Mouse (Mus musculus) B cell, adult 2 months (primary cell): ENCODE measurements at regions not wholly inside any gene's neighbourhood (a gene's known extent, or its start where the extent isn't known, plus 50 kb on each side); places are given as distances from the start of the nearest gene placed in this dataset.
"Not testable (repeated sequence)": the region's sequence is repeated elsewhere in the genome, so short reads cannot be mapped to it uniquely, and the experiment has no call there.

Source experiments
- DNase-seq, 2 experiments: peaks; one replicate each; pipeline ENCODE4 v3.0.0; 2022

DNA sequence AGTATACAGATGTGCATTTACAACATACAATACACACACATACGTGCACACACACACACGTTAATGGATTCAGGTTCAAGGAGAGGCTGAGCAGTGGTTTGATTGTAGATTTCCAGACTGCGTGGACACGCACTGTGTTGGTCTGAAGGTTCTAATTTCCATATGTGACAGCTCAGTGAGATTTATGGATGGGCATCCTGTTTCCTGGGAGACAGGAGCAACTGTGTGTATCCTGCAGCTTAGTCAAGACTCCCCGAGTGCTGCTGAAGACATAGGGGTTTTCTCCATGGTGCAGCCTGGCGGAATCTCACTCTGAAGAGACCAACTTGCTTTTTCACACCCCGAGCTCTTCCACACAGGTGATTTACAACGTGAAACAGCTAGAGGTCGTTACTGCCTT, 119.3 kb upstream of the Foxk1 start:
- DNase-seq: no peak

DNA sequence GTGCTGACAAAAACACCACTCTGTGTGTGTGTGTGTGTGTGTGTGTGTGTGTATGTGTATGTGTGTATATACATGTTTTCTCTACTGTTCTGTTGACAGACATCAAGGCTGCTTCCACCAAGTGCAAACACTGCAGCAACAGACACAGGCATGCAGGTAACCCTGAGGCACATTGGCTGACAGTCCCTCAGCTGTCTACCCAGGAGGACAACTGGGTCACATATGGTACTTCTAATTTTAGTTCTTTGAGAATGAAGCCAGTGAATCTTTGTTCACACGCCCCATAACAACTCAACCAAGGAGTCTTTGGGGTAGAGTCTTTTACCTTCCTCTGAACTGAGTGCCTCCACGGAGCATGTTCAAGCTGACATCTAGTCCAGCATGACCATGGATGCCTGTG, 113.3 kb upstream of the Foxk1 start:
- no peak for DNase-seq

DNA sequence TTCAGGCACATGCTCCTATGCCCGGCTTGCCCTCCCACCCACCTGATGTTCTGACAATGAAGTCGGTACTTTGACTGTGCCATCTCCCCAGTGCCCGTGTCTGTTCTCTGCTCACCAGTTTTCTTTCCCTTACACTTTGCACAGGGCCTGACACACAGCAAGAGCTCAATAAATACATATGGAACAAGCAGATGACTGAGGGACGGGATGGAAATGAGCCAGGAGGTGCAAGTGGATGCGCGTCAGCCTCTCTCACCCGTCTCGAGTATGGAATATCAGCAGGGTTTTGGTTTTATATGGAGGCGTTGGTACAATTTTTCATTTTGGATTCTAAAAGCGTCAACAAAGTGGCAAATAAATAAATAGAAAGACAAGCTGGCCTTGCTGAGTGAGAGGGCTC, 109.8 kb upstream of the Foxk1 start:
- DNase-seq: no peak

DNA sequence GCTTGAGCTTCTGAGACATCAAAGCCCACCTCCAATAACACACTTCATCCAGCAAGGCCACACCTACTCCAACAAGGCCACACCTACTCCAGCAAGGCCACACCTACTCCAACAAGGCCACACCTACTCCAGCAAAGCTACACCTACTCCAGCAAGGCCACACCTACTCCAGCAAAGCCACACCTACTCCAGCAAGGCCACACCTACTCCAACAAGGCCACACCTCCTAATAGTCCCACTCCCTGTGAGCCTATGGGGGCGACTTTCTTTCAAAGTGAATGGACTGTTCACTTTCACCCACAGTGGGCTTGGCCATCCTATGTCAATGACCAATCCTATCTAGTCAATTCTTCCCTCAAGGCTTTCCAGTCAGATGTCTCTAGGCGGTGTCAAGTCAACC, 104.9 kb upstream of the Foxk1 start:
- not testable (repeated sequence) for DNase-seq

DNA sequence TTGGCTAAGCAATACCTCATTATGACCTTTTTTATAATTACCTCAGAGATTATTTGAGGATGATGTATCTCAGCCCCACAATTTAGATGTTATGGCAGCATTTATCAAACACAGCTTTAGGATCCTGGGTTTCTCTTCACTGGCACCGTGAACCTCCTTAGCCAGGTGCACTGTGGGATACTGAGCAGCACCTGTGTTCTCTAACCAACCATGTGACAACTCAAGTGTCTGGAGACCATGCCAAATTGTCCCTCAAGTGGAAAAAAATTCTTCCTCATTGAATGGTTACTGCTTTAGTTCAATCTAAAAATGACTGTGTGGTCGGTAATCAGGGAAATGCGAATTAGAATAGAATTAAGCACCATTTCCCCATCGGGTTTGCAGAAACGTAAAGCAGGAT, 101.7 kb upstream of the Foxk1 start:
- no peak for DNase-seq

- DNase-seq: no peak
These were observed 92.8 kb upstream of the Foxk1 start for GRCm38 (mm10) chr5:142308511-142308910.

DNA sequence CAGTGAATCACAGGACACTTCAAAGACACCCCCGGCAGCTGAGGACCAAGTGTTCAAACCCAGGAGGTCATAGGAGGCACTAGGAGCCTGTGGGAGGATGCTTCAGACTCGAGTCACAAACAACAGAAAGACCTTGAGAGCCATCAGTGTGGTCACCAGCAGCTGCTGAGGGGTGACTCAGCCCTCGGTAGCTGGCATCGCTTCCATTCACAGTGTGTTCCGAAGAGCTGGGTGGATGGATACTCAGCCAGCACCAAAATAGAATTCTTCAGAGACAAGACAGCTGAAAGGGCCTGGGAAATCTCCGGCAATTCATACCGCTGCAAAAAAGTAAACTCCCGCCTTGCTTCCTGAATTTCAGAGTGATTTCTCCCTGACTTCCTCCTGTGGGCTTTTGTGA, 87.4 kb upstream of the Foxk1 start:
- no peak for DNase-seq

GRCm38 (mm10) chr5:142314466-142314865, 86.8 kb upstream of the Foxk1 start:
- no peak for DNase-seq

DNA sequence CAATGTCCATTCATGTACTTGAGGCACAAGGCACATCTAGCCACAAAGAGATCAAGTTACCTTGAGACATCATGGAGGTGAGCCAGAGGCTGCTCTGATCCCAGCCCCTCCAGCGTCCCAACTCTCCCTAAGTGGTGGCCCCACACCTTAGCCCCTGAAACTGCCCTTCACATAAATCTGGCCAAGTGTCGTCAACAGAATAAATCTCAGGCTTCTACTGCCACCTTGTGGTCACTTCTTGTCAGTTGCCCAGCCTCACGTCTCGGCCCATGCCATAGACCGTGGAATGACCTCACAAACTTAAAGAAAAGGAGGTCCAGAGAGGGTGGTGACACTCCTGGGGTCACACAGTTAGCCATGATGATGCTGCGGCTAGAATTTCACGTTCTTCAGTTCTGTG, 82.0 kb upstream of the Foxk1 start:
- DNase-seq: peak; percentile 70 to 72

- no peak for DNase-seq
These were observed 80.0 kb upstream of the Foxk1 start for GRCm38 (mm10) chr5:142321316-142321715.

- DNase-seq: no peak
These were observed 76.4 kb upstream of the Foxk1 start for GRCm38 (mm10) chr5:142324928-142325327.

DNA sequence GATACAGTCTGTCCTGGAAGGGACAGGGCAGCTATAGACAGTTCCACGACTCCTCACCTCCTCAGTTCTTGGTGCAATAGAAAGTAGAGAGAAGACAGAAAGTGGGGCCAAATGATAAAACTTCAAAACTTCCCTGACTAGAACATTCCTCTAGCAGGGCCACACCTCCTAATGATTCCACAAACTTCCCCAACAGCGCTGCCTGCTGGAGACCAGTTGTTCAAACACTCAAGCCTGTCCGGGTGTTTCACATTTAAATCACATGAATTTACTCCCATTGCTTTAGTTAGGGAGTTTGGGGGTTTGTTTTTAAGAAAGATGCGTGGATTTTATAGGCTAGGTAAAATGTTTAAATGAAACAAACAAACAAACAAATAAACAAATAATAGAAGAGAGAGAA, 75.7 kb upstream of the Foxk1 start:
- DNase-seq: peak; percentile 36 to 42

DNA sequence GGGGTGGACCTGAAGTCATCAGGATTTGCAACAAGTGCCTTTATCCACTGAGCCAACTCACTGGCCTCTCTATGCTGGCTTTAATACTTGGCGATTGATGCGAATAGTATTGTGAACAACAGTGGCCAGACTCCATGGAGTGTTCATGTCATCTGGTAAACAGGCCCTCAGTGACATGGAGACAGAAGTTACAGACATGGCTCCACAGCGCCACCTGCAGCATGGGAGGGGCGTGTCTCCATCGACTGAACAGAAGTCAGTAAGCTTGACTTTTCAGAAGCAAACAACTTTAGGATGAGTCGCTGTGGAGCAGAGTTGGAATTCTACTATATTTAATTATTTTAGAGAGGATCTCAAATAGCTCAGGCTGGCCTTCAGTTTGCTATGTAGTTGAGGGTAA, 74.0 kb upstream of the Foxk1 start:
- peak; percentile 67 to 72 for DNase-seq

DNA sequence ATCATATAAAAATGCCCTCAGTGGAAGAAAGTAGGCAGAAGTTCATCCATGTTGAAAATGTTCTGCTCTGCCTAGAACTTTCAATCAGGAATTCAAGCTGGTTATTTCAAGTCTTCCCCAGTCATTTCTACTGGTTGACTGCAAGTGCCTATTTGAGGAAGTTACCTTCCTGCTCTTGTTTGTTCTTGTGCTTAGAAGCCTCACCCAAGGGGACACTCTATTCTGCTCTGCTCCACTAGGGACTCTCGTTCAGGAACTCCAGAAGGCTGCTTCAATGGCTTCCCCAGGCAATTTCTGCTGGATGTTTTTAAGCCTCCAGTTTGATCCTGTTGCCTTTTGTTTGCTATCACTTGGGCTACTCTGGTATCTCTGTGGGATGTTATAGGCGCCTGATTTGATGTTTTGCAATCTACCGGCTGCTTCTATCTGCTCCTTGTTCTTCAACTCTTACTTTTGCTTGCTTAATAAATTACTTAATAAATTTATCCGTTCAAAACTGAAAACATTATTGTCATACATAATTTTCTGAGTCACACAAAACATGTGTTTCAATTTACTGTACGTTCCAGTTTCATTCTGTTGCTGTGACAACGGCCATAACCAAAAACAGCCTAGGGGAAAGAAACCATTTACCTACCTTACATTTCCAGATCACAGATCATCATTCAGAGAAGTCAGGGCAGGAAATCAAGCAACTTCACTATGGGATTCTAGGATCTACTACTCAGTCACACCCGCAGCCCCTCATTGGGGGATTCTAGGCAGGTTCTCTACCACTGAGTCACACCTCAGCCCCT, 71.4 kb upstream of the Foxk1 start:
- DNase-seq: no peak

DNA sequence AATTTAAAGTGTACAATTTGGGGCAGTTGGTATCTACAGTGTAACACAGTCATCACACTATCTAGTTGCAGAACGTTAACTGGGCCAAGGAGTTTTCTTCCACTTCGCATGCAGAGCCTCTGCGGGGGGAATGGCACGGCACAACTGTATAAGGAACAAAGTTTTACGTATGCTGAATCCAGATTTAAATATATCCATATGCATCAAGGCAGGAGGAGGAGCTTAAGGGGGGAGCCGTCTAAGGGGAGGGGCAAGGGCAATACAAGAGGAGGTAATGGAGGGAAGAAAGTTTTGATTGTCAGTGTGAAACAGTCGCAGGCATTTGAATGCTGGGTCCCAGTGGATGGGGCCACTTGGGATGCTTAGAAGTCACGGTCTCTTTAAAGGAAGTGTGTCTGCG, 68.6 kb upstream of the Foxk1 start:
- DNase-seq: no peak

GRCm38 (mm10) chr5:142337436-142337835, 63.9 kb upstream of the Foxk1 start:
- no peak for DNase-seq

DNA sequence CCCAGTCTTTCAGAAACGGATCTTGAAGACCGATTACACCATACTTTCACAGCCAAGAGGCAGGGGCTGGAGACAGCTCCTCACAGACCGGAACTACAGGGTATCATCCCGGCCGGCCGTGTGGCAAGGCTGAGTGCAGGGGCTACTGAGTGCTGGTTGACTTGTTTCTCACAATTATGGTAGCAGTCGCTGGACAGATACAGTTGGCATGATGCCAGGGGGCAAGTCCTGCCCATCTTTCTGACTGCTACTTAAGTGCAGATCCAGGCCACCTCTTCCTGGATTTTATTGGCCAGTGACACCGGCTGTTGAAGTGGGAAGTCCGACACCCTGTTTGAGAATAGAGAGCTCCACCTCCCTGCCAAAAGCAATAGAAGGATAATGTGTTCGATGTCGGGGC, 63.2 kb upstream of the Foxk1 start:
- no peak for DNase-seq

DNA sequence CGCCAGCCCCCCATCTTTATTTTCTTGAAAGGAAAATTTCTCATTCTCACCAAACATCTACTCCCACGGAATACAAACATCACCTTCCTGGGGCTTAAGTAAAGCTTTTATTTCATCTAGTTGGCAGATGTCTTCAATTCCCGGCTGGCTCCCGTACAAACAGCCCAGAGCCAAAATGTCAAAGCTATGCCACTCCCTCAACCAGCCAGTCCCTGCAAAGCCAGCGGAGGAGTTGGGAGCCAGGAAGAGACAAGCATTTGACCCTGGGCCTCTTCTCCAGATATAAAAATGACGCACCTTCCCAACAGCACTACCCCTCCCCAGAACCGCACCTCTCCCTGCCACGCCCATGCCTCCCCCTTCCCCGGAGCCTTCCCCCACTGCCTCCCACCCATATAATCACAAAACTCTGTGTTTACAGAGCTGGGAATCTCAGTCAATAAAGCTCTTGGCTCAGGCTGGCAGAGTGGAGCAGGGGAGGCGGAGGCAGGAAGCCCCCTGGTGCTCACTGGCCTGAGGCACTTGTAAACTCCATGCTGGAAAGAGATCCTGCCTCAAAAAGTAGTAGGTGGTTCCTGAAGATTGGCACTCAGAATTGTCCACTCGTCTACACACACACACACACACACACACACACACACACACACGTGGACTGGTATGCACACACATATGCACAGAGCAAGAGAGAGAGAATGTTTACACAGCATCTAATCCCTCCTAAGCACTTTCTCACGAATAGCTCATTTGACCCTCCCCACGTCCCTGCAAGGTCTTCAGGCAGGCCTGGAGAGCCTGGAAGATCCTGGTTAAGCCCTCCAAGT, 60.9 kb upstream of the Foxk1 start:
- no peak for DNase-seq

DNA sequence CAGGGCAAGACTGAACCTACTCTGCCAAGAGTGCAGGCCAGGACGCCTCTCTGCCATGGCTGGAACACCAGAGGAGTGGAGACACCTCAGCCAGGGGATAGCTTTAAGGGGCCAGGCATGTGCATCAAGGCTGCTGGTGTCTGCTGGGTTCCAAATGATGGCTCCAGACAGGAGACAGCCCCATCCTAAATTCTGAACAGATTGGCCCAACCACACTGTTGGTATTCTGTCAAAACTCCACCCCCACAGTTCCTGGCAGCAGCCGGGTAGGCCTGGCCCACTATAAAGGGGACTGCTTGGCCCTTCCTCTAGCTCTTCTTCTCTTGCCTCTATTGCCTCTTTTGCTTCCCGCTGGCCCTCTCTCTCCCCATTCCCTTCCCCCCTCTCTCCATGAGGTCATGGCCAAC, 60.3 kb upstream of the Foxk1 start:
- DNase-seq: no peak

DNA sequence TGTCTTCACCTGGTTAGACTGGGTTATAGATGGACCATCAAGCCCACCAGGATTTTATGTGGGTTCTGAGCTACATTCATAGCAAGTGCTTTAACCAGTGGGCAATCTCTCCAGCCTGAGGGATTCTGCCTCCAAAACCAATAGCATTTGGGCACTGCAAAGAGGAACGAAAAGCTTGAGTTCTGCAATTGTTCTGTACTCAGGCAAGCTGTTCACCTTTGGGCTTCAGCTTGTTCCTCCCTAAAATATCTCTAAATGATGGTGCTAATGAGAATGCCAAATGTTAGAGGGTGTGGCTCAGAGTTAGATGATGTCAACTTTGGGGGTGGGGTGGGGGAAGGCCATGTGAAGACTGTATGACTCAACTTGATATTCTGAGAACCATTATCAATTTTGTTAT, 54.8 kb upstream of the Foxk1 start:
- no peak for DNase-seq

- peak; percentile 47 to 52 for DNase-seq
These were observed 50.7 kb upstream of the Foxk1 start for GRCm38 (mm10) chr5:142350574-142350973.
